Mouse (Mus musculus) hindbrain, embryonic 13.5 days (tissue): ENCODE measurements around the gene Raf1. TPM values are rescaled to one million over a fixed set of nuclear protein-coding genes. Genes with fewer than 3 reads are reported as not detected.
A peak's percentile ranks its signal among the peaks of the same experiment; 100 is the strongest.
"Not testable (repeated sequence)": the region's sequence is repeated elsewhere in the genome, so short reads cannot be mapped to it uniquely, and the experiment has no call there.

ENCODE experiments used
- ATAC-seq: fragments of 200-750 bp; cut with Nextera tagmentation; 2 replicates; pipeline ENCODE4 v1.8.0; 2017; ENCODE audit warnings: moderate TSS enrichment; ENCODE audit not compliant: low FRiP score
- H3K27ac ChIP-seq: fragments of 300-500 bp; sonication (generic); 2 replicates; pipeline ENCODE4 v1.5.1; 2015; ENCODE audit warnings: inconsistent platforms, mild to moderate bottlenecking, moderate library complexity
- H3K27me3 ChIP-seq: fragments of 300-500 bp; sonication (generic); 2 replicates; pipeline ENCODE4 v1.6.1; 2015; ENCODE audit warnings: mild to moderate bottlenecking, inconsistent platforms
- H3K36me3 ChIP-seq: fragments of 300-500 bp; sonication (generic); 2 replicates; pipeline ENCODE4 v1.6.1; 2015; ENCODE audit warnings: mild to moderate bottlenecking, inconsistent platforms
- H3K4me1 ChIP-seq: fragments of 300-500 bp; sonication (generic); replicated peaks from 2 replicates; pipeline ENCODE4 v1.6.1; 2015; ENCODE audit warnings: inconsistent platforms
- H3K4me2 ChIP-seq: fragments of 300-500 bp; sonication (generic); 2 replicates; pipeline ENCODE4 v1.6.1; 2015; ENCODE audit warnings: inconsistent platforms, mild to moderate bottlenecking, moderate library complexity
- H3K4me3 ChIP-seq: fragments of 300-500 bp; sonication (generic); 2 replicates; pipeline ENCODE4 v1.5.1; 2015; ENCODE audit warnings: mild to moderate bottlenecking, inconsistent platforms
- H3K9ac ChIP-seq: fragments of 300-500 bp; sonication (generic); 2 replicates; pipeline ENCODE4 v1.6.1; 2015; ENCODE audit warnings: mild to moderate bottlenecking, inconsistent platforms
- H3K9me3 ChIP-seq: fragments of 300-500 bp; sonication (generic); 2 replicates; pipeline ENCODE4 v1.6.1; 2016; ENCODE audit warnings: inconsistent platforms
- WGBS: fragments of 180-500 bp; shearing (Covaris S2); methylation state at CpG from one replicate; pipeline ENCODE4 v1.1.7; 2015; 5-methylcytosine and 5-hydroxymethylcytosine counted together
- polyA plus RNA-seq: library from polyadenylated mRNA; unstranded; fragments of >200 nt; fragmentation: Nextera tagmentation; extraction: Ambion mirVana; gene quantifications from 2 replicates; pipeline ENCODE4 v1.2.1, GENCODE M21; 2015

Raf1 gene
- polyA plus RNA-seq, 1 experiment from 2014 or later = 147 TPM

DNA sequence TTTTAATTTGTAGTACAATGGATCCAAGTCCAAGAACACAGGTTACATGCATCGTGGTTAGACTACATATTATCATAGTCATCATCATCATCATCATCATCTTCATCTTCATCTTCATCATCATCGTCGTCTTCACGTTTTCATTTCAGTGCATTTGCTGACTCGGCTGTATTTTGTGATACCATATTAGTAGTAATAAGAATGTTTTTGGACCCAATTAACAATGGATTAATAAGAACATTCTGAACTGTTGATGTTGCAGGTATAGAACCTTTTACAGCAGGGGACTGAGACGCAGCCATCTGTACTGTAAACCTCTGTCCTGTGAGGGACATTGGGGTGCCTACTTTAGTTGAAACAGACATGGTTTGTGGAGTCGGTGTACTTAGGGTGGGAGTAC lies 38.2 kb downstream of the Raf1 start:
- peaks cover 61% of the 10 kb centered on the region for H3K36me3 ChIP-seq
- not testable (repeated sequence) for H3K9me3 ChIP-seq, ATAC-seq, H3K27ac ChIP-seq, H3K27me3 ChIP-seq, H3K9ac ChIP-seq, H3K4me3 ChIP-seq, H3K4me1 ChIP-seq, H3K4me2 ChIP-seq
- 94% methylated on average over 7 of the region's 7 CpGs for WGBS

DNA sequence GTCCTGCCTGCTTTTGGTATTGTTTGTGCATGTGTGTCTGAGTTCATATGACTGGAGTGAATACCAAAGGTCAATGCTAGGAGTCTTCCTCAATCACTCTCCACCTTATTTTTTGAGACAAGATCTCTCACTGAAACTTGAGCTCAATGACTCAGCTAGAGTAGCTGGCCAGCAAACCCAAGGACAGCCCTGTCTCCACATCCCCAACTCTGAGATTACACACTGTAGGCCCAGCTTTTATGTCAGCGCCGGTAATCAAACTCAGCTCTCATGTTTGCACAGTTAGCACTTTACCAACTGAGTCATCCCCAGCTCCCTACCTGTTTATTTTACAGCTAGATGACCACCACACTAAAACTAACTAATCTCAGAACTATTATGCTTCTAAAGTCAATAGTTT lies 42.4 kb downstream of the Raf1 start:
- Histone ChIP-seq H3K4me2 (no peak overlapping the region), H3K36me3 (peaks cover 81% of the 10 kb centered on the region), H3K9me3 (no peaks in the 10 kb centered on the region), H3K27ac (no peak overlapping the region), H3K4me1 (no peaks in the 10 kb centered on the region), H3K9ac (no peak overlapping the region), H3K4me3 (no peak overlapping the region), H3K27me3 (no peaks in the 10 kb centered on the region)
- ATAC-seq = no peak
- WGBS = 97% methylated on average over 2 of the region's 2 CpGs

DNA sequence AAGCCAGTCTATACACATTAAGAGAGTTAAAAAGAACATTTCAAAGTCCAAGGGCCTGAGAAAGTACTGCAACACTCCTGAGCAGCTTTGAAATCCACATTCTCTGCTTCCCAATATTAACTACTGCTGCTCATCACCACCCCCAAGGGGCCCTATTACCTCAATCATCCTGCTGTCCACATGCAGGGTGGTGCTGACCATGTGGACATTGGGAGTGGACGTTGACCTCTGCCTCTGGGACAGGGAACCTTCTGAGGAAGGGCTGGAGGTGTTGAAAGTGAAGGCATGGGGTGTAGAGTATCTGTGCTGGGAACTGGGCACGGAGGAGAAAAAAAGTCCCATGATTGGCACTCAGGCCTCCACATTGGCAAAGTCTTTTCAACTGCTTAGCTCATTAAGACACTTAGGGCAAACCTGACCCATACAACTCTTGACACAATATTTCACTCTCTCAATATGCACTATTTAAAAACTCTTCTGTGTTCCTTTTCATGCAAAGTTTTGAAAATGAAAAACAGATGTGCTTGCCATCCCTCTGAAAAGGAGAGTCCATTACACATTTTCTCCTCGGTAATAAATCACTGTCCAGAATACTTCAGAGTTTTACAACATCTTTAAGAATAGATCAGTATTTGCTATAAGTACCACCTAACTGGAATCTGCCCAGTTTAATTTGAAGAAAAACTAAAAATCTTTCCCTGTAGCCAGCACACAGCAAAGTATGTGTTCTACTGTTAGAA lies 45.2 kb downstream of the Raf1 start:
- H3K4me2 ChIP-seq = no peak overlapping the region
- H3K4me3 ChIP-seq = no peak overlapping the region
- H3K27ac ChIP-seq = no peak overlapping the region
- no peak for ATAC-seq
- 92% methylated on average over 3 of the region's 3 CpGs for WGBS
- peaks cover 87% of the 10 kb centered on the region for H3K36me3 ChIP-seq
- no peaks in the 10 kb centered on the region for H3K9me3 ChIP-seq
- H3K9ac ChIP-seq = no peak overlapping the region
- H3K27me3 ChIP-seq = no peaks in the 10 kb centered on the region
- H3K4me1 ChIP-seq = no peaks in the 10 kb centered on the region

DNA sequence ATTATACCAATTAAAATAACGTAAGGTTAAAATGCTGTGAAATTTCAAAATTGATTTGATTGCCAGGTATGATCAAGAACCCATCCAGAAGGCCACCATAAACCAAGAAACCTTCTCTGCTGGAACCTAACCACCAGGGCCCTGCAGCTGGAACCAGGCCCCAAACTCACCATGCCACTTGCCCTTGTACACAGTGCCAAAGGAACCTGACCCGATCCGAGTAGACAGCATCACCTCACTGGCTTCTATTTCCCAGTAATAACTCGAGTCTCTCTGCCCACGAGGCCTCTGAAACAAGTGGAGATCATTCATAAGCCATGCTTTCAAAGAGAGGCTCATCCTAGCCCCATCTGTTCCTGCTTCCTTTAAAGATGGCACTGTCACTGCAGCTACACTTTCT lies 50.3 kb downstream of the Raf1 start:
- 96% methylated on average over 5 of the region's 5 CpGs for WGBS
- Histone ChIP-seq H3K4me1 (no peaks in the 10 kb centered on the region), H3K9ac (no peak overlapping the region), H3K9me3 (no peaks in the 10 kb centered on the region), H3K36me3 (peaks cover 92% of the 10 kb centered on the region), H3K27me3 (no peaks in the 10 kb centered on the region), H3K4me2 (no peak overlapping the region), H3K27ac (no peak overlapping the region), H3K4me3 (no peak overlapping the region)
- ATAC-seq = no peak

DNA sequence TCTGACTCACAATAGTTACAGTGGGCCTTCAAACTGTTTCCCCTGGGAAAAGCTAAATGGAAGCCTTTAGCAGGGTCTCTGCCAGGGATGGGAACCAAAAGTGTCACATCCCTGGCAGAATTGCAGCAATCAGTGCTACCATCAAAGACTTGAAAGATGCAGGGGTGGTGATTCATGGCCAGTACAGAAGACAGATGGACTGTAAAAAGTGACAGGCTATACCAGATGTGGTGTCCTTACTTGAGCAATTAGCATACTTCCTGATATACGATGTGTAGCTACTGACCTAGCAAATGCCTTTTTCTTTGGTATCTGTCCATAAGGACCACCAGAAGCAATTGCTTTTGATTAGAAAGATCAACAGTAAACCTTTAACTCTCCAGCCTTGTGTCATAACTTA lies 55.5 kb downstream of the Raf1 start:
- ATAC-seq = no peak
- Histone ChIP-seq H3K4me1 (no peaks in the 10 kb centered on the region), H3K4me3 (no peak overlapping the region), H3K27ac (no peak overlapping the region), H3K9me3 (no peaks in the 10 kb centered on the region), H3K9ac (no peak overlapping the region), H3K36me3 (peaks cover 100% of the 10 kb centered on the region), H3K27me3 (no peaks in the 10 kb centered on the region), H3K4me2 (no peak overlapping the region)
- 85% methylated on average over 1 of the region's 1 CpGs for WGBS

DNA sequence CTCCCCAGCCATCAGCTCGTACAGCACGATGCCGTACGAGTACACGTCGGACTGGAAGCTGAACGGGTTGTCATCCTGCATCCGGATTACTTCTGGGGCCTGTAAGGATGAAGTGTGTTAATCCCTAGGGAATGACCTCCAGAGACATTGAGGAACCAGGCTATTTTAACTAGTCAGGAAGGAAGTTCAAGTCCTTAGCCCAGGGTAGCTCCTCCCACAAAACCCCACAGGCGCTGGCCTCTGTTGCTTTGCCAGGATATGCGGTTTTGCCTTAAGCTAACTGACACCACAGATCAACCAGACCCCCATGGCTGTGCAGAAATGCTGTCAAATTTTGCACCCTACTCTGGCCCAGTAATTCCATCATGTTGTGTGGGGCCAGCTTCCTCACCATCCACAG lies 56.6 kb downstream of the Raf1 start:
- no peak overlapping the region for H3K4me2 ChIP-seq
- H3K9me3 ChIP-seq = no peaks in the 10 kb centered on the region
- no peaks in the 10 kb centered on the region for H3K4me1 ChIP-seq
- H3K36me3 ChIP-seq = peaks cover 100% of the 10 kb centered on the region
- WGBS = 92% methylated on average over 10 of the region's 10 CpGs
- no peak overlapping the region for H3K9ac ChIP-seq
- H3K4me3 ChIP-seq = no peak overlapping the region
- no peaks in the 10 kb centered on the region for H3K27me3 ChIP-seq
- no peak for ATAC-seq
- H3K27ac ChIP-seq = no peak overlapping the region

DNA sequence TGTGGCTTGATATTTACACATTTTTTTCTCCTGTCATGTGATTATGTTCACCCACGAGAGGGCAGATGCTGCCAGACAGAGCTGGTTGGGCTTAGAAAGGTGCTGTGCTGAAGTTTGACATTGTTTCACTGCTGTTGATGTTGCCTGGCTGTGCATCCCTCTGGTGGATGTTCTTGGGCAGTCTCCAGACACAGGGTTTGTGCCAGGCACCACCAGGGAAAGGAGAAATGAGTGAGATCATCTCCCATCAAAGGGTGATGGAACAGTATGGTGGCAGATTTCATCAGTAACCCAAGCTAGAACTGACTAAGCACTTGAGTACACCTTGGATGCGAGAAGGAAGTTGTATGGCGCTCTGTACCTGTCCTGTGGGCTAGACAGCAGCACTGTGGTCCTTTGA lies 60.5 kb downstream of the Raf1 start:
- H3K36me3 ChIP-seq = peaks cover 95% of the 10 kb centered on the region
- no peak overlapping the region for H3K4me2 ChIP-seq
- WGBS = 91% methylated on average over 3 of the region's 3 CpGs
- no peak overlapping the region for H3K27ac ChIP-seq
- ATAC-seq = no peak
- no peak overlapping the region for H3K9ac ChIP-seq
- no peaks in the 10 kb centered on the region for H3K27me3 ChIP-seq
- no peak overlapping the region for H3K4me3 ChIP-seq
- H3K9me3 ChIP-seq = no peaks in the 10 kb centered on the region
- H3K4me1 ChIP-seq = no peaks in the 10 kb centered on the region

DNA sequence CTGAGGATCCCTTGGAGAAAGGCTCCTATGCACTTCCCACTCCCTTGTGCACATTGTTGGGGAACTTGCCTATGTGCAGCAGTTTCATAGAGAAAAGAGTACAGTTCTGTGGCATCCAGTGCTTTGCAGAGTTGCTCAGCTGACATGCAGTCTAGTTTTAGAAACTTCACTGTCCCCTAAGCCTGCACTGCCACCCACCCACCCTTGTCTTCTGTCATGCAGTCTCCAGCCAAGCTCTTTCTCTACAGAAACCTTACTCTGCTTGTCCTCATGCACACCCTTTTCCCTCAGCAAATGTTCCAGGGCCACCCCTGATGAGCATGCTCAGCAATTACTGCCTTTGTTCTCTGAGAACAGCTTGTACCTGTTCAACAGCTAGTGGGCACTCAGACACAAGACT lies 62.6 kb downstream of the Raf1 start:
- peaks cover 87% of the 10 kb centered on the region for H3K36me3 ChIP-seq
- no peak overlapping the region for H3K4me3 ChIP-seq
- no peak overlapping the region for H3K4me2 ChIP-seq
- no peaks in the 10 kb centered on the region for H3K27me3 ChIP-seq
- no peaks in the 10 kb centered on the region for H3K9me3 ChIP-seq
- ATAC-seq = no peak
- H3K4me1 ChIP-seq = no peaks in the 10 kb centered on the region
- peak overlapping the region; percentile 10; the same call in 1 of the 2 replicates for H3K27ac ChIP-seq
- no peak overlapping the region for H3K9ac ChIP-seq

DNA sequence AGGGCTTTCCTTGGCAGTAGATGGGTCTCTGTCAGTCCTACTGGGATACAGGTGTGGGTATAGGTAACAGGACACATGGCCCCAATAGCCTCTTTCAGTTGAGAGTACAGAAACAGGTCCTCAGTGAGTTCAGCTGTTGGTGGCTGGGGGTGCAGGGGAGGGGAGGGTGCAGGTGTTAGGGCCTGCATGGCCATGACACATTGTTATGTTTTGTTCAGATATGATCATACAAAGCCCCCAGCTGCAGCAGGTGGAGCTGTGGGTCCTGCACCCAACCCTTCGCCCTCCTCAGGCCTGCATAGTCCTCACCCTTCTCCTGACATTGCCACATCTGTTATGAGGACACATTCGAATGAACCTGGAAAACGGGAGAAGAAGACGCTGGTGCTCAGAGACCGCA lies 66.1 kb downstream of the Raf1 start:
- Histone ChIP-seq H3K9me3 (no peaks in the 10 kb centered on the region), H3K27me3 (no peaks in the 10 kb centered on the region), H3K4me3 (no peak overlapping the region), H3K27ac (no peak overlapping the region), H3K4me2 (no peak overlapping the region), H3K9ac (no peak overlapping the region), H3K4me1 (peaks cover 12% of the 10 kb centered on the region), H3K36me3 (peaks cover 63% of the 10 kb centered on the region)
- no peak for ATAC-seq
- WGBS = 95% methylated on average over 5 of the region's 5 CpGs

DNA sequence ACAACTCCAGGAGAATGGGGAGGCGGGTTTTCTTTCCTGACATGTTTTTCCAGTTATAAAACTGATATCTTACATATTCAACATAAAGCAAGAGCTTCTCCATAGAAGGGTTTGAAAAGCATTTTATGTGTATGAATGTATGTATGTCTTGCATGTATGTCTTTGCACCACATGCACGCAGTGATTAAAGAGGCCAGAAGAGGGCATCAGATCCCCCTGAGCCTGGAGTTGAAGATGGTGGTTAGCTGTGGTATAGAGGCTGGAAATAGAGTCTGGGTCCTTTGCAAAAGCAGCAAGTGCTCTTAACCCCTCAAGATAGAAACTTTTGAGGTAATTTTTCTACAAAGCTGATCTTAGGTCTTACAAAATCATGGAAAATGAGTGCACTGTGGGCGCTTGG lies 67.3 kb downstream of the Raf1 start:
- Histone ChIP-seq H3K36me3 (peaks cover 56% of the 10 kb centered on the region), H3K27me3 (no peaks in the 10 kb centered on the region), H3K27ac (no peak overlapping the region), H3K4me2 (no peak overlapping the region), H3K4me1 (peaks cover 12% of the 10 kb centered on the region), H3K9ac (no peak overlapping the region), H3K4me3 (no peak overlapping the region), H3K9me3 (no peaks in the 10 kb centered on the region)
- 65% methylated on average over 3 of the region's 3 CpGs for WGBS
- ATAC-seq = no peak

DNA sequence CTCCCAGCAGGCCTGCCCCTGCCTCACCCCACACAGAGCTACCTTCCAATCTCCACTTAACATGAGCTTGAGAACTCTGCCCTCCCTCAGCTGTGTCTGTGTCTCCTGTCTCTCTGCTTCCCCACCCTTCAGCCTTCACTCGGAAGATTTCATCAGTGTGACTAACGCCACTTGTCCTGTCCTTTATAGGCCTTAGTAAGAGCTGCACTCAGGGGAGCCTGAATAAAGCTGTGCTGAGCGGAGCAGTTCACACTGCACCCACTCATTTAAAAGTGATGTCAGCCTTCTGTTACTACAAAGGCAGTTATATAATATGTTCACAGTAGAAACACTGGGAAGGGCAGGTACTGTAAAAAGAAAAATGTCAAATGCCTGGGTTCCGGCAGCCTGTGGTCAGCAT lies 69.0 kb downstream of the Raf1 start:
- no peak for ATAC-seq
- peak overlapping the region; percentile 36; the same call in 1 of the 2 replicates for H3K9ac ChIP-seq
- 68% methylated on average over 4 of the region's 4 CpGs for WGBS

DNA sequence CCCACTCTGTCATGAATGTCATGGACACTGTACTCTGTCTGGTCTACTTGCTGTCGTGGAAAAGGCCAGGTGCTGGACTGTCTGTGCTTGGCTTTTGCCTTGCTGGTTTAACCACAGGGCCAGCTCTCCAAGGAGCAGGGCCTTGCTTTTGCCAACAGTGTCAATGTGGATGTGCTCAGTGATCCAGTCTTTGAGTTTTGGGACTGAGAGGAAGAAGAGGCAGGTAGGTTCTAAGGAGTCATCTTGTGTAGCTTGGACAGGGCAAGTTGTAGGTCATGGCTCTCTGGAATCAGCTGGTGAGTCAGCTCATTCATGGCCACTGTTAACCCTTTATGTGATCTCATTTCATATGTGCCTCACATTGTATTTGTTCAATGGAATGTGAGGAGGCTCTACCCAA lies 70.0 kb downstream of the Raf1 start:
- Histone ChIP-seq H3K9ac (0 out of 2 replicates have a peak overlapping the region, but pooled peaks have one; percentile 9), H3K36me3 (peaks cover 33% of the 10 kb centered on the region), H3K9me3 (no peaks in the 10 kb centered on the region), H3K4me2 (no peak overlapping the region), H3K4me3 (no peak overlapping the region), H3K27ac (no peak overlapping the region), H3K27me3 (no peaks in the 10 kb centered on the region), H3K4me1 (peaks cover 24% of the 10 kb centered on the region)
- ATAC-seq = no peak
- 88% methylated on average over 1 of the region's 1 CpGs for WGBS

More for the DNA sequence above, 69.0 kb downstream of the Raf1 start:
- peaks cover 42% of the 10 kb centered on the region for H3K36me3 ChIP-seq
- H3K9me3 ChIP-seq = no peaks in the 10 kb centered on the region
- H3K27ac ChIP-seq = no peak overlapping the region
- H3K4me3 ChIP-seq = no peak overlapping the region
- no peak overlapping the region for H3K4me2 ChIP-seq
- H3K27me3 ChIP-seq = no peaks in the 10 kb centered on the region
- H3K4me1 ChIP-seq = peaks cover 22% of the 10 kb centered on the region

DNA sequence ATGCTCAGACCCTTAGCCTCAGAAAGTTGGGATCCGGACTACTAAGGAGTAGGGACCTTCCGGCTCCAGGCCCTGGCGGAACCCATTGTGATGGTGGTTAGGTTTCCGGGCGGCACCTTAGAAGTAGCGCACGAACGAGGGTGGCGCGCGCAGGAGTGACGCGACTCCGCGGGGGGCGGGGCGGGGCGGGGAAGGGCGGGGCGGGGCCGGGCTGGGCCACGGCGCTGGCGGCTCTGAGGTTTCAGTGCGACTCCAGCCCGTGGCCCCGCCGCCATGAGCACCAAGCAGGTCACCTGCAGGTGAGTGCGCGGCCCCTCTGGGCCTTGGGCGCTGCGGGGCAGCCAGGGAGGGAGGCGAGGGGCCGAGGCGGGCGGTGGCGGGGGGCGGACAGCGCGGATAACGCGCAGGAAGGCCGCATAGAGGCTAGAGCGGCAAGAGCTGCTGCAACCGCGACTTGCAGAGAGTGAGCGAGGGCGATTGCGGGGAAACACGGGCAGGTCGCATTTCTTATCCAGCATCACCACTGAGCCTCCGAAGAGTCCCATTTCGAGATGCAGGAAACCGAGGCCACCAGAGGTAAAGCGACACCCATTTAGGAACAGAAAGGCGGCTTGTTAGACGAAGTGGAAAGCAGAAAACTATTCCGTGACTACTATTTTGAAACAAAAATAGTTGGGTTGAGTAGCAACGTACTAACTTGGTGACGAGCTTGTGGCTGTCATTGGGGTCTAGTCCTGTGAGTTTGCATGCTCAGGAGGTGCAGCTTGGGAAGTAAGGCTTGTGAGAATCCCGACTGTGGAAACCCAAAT lies 74.5 kb downstream of the Raf1 start, which contains the start of gene Mkrn2:
Gene Mkrn2 (plus strand): TSS at position 188 of the 809 bp plus-strand sequence.
- H3K9me3 ChIP-seq = no peaks in the 10 kb centered on the region
- peak within 1 kb of the TSS; percentile 88 for H3K9ac ChIP-seq
- under 1% methylated on average over 59 of the region's 61 CpGs for WGBS
- H3K4me2 ChIP-seq = peak within 1 kb of the TSS; percentile 74
- no peaks in the 10 kb centered on the region for H3K27me3 ChIP-seq
- H3K27ac ChIP-seq = peak within 1 kb of the TSS; percentile 87
- peaks cover 18% of the 10 kb centered on the region for H3K4me1 ChIP-seq
- peaks cover 17% of the 10 kb centered on the region; the same call in 1 of the 2 replicates for H3K36me3 ChIP-seq
- H3K4me3 ChIP-seq = peak within 1 kb of the TSS; percentile 83
- peak; percentile 94 for ATAC-seq
